Mouse (Mus musculus): ENCODE measurements around the gene Spata19.

- TF ChIP-seq CTCF (IDR thresholded peaks at IDR 0.05; ENCODE audit: extremely low read depth, insufficient read depth, low read length) (peak; percentile 52), POLR2A (IDR thresholded peaks at IDR 0.05; ENCODE audit: extremely low read depth, insufficient read depth, low read length) (no peak)
These were observed 27.9 kb downstream of the Spata19 start for GRCm38 (mm10) chr9:27424511-27424910.
